Mouse (Mus musculus): ENCODE measurements around the gene Tbccd1. TPM values are rescaled to one million over a fixed set of nuclear protein-coding genes. Genes with fewer than 3 reads are reported as not detected.

Tbccd1 gene
- polyA plus RNA-seq, 1 experiment from 2014 or later = 32.3 TPM

GRCm38 (mm10) chr16:22883441-22883840 is 26.0 kb upstream of the Tbccd1 start:
- WGBS = 85% methylated on average over 5 of the region's 5 CpGs
- no peaks in the 10 kb centered on the region for H3K27me3 ChIP-seq (ENCODE audit: insufficient read depth, poor library complexity, severe bottlenecking)

GRCm38 (mm10) chr16:22881487-22881886 is 24.0 kb upstream of the Tbccd1 start:
- peaks cover 10% of the 10 kb centered on the region for H3K4me1 ChIP-seq (replicated peaks)
- H3K36me3 ChIP-seq = no peaks in the 10 kb centered on the region
- H3K27ac ChIP-seq = no peak overlapping the region
- no peaks in the 10 kb centered on the region for H3K9me3 ChIP-seq
- no peak for DNase-seq (ENCODE audit: low spot score)
- H3K27me3 ChIP-seq (ENCODE audit: insufficient read depth, poor library complexity, severe bottlenecking) = no peaks in the 10 kb centered on the region
- H3K4me3 ChIP-seq = no peak overlapping the region
- WGBS = 73% methylated on average over 4 of the region's 4 CpGs

More at GRCm38 (mm10) chr16:22883441-22883840, 26.0 kb upstream of the Tbccd1 start:
- Histone ChIP-seq H3K36me3 (no peaks in the 10 kb centered on the region), H3K9me3 (no peaks in the 10 kb centered on the region), H3K4me3 (no peak overlapping the region), H3K27ac (no peak overlapping the region), H3K4me1 (replicated peaks) (peaks cover 10% of the 10 kb centered on the region)
- DNase-seq (ENCODE audit: low spot score) = no peak

DNA sequence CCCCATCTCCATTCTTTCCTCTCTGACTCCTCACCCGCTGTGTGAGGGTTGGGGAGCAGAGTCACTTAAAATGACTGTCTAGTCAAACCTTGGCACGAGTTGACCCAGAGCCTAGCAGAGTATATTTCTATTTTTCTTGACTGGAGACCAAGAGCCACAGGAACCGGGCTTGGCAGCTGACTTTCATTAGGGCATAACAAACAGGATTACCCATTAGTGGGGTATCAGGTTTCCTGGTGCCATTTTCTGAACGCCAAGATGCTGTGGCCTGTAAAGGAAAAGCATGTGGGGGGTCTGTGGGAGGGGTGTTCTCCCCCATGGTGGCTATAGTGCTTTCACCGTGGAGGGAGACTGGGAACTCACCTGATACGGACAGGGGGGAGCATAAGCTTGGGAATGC is 23.4 kb upstream of the Tbccd1 start:
- WGBS = 20% methylated on average over 6 of the region's 6 CpGs
- DNase-seq (ENCODE audit: low spot score) = peak; percentile 35
- Histone ChIP-seq H3K27ac (no peak overlapping the region; the same call in 1 of the 2 replicates), H3K4me3 (no peak overlapping the region), H3K36me3 (no peaks in the 10 kb centered on the region), H3K9me3 (no peaks in the 10 kb centered on the region), H3K27me3 (ENCODE audit: insufficient read depth, poor library complexity, severe bottlenecking) (no peaks in the 10 kb centered on the region), H3K4me1 (replicated peaks) (peaks cover 10% of the 10 kb centered on the region)

GRCm38 (mm10) chr16:22879945-22880595 is 22.6 kb upstream of the Tbccd1 start:
- H3K27me3 ChIP-seq (ENCODE audit: insufficient read depth, poor library complexity, severe bottlenecking) = no peaks in the 10 kb centered on the region
- 76% methylated on average over 7 of the region's 7 CpGs for WGBS
- H3K36me3 ChIP-seq = no peaks in the 10 kb centered on the region
- no peaks in the 10 kb centered on the region for H3K9me3 ChIP-seq
- no peak for DNase-seq (ENCODE audit: low spot score)
- H3K4me3 ChIP-seq = no peak overlapping the region
- no peak overlapping the region for H3K27ac ChIP-seq
- peaks cover 10% of the 10 kb centered on the region for H3K4me1 ChIP-seq (replicated peaks)

GRCm38 (mm10) chr16:22878716-22879115 is 21.2 kb upstream of the Tbccd1 start:
- no peak for DNase-seq (ENCODE audit: low spot score)
- Histone ChIP-seq H3K9me3 (no peaks in the 10 kb centered on the region), H3K4me3 (no peak overlapping the region), H3K27ac (no peak overlapping the region), H3K36me3 (peaks cover 3% of the 10 kb centered on the region), H3K4me1 (replicated peaks) (peaks cover 10% of the 10 kb centered on the region), H3K27me3 (ENCODE audit: insufficient read depth, poor library complexity, severe bottlenecking) (no peaks in the 10 kb centered on the region)
- 76% methylated on average over 7 of the region's 7 CpGs for WGBS

- H3K27me3 ChIP-seq (ENCODE audit: insufficient read depth, poor library complexity, severe bottlenecking) = no peaks in the 10 kb centered on the region
- H3K36me3 ChIP-seq = peaks cover 11% of the 10 kb centered on the region
- H3K4me1 ChIP-seq (replicated peaks) = peaks cover 10% of the 10 kb centered on the region
- 85% methylated on average over 11 of the region's 11 CpGs for WGBS
- no peak overlapping the region for H3K27ac ChIP-seq
- DNase-seq (ENCODE audit: low spot score) = no peak
- no peaks in the 10 kb centered on the region for H3K9me3 ChIP-seq
- no peak overlapping the region for H3K4me3 ChIP-seq
These were observed 20.4 kb upstream of the Tbccd1 start for GRCm38 (mm10) chr16:22877660-22878390.

DNA sequence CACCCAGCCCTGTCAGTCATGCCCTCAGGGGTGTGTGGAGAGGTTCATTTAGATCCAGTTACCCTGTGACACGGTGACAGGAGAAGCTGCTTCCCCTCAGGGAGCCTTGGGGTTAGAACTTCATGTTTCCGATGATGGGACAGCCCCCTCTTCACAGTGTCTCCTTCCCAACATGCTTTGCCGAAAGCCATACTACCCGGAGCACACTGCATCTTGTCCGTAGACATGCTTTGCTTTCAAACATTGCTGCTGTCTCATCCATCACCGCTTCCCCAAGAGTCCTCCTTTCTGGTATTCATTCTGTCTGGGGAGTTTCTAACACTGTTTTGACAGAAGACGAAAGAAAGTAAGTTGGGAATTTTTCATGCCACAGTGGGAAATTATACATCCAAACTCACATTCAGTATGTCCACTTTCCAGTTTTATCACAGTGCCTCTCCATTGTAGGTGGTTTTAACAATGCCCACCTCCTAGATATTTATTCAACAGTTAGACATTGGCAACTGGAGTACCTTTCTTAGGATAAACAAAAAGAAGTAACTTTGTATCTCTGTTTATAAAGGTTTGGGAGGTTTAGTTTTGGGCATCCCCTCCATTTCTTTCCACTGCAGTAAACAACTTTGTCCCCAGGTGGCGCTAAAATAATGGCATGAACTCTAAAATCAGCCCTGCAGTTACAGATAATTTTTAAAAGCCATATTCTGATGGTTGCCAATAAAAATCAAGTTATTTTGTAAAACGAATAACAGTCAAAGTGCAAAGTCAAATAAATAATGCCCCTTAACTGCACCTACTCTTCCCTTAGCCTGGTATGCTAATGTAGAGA is 19.0 kb upstream of the Tbccd1 start:
- H3K27me3 ChIP-seq (ENCODE audit: insufficient read depth, poor library complexity, severe bottlenecking) = no peaks in the 10 kb centered on the region
- 48% methylated on average over 9 of the region's 9 CpGs for WGBS
- DNase-seq (ENCODE audit: low spot score) = no peak
- no peak overlapping the region for H3K4me3 ChIP-seq
- peaks cover 10% of the 10 kb centered on the region for H3K4me1 ChIP-seq (replicated peaks)
- peaks cover 25% of the 10 kb centered on the region for H3K36me3 ChIP-seq
- no peaks in the 10 kb centered on the region for H3K9me3 ChIP-seq
- no peak overlapping the region for H3K27ac ChIP-seq

DNA sequence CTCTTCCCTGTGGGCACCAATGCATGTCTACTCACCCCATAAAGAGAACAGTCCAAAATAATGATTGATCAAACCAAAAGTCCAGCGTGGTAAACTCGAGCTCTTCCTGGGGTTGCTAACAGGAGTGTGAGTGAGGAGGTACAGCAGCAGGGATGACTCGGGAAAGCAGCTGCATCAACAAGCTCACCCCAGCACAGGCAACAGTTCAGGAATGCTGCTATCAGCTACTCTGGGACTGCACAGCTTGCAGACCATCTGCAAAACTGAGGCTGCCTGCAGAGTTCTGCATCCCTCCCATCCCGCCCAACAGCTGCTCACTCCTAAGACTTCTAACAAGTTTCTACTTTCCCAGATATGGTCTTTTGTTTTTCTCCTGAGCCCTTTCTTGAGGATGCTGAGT is 15.9 kb upstream of the Tbccd1 start:
- Histone ChIP-seq H3K27ac (no peak overlapping the region), H3K4me1 (replicated peaks) (no peaks in the 10 kb centered on the region), H3K36me3 (peaks cover 56% of the 10 kb centered on the region), H3K9me3 (no peaks in the 10 kb centered on the region), H3K27me3 (ENCODE audit: insufficient read depth, poor library complexity, severe bottlenecking) (no peaks in the 10 kb centered on the region), H3K4me3 (no peak overlapping the region)
- DNase-seq (ENCODE audit: low spot score) = no peak
- 69% methylated on average over 4 of the region's 4 CpGs for WGBS

DNA sequence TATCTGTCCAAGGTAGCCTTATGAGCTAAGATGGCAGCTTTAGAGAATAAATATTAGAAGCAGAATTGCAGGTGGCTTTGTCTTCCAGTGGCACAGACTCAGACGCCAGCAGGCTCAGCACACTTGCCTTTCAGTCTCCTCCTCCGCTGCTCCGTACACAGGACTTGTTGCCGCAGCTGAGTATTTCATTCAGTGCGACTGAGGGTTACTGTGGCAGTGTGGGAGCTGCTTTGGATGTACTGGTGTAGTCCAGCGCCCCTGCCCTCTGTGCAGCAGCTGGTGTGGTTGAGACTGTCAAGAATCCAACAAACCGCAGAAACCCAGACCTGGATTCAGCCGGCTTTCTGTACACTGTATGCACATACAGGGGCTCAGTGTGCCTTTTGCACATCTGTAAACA is 14.9 kb upstream of the Tbccd1 start:
- Histone ChIP-seq H3K27me3 (ENCODE audit: insufficient read depth, poor library complexity, severe bottlenecking) (no peaks in the 10 kb centered on the region), H3K4me1 (replicated peaks) (no peaks in the 10 kb centered on the region), H3K27ac (no peak overlapping the region), H3K4me3 (no peak overlapping the region), H3K9me3 (no peaks in the 10 kb centered on the region), H3K36me3 (peaks cover 66% of the 10 kb centered on the region)
- WGBS = 93% methylated on average over 8 of the region's 8 CpGs
- DNase-seq (ENCODE audit: low spot score) = no peak

DNA sequence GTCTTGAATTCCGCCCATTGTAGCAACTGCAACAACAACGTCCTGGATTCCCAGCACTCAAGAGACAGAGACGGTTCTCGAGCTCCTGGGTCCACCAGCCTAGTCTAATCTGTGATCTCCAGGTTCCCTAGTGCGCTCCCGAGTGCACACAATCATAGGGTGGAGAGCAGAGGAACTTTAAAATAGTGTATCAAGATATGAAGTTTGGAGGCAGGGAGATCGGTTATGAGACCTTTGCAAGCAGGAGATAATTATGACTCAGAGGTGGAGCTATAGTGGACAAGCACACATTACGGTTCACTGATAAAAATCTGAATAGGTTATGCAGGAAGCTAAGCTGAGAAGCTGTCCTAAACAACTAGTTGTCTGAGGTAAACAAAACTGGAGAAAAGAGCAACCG is 696 bp downstream of the Tbccd1 start:
- no peak for DNase-seq (ENCODE audit: low spot score)
- Histone ChIP-seq H3K36me3 (peaks cover 25% of the 10 kb centered on the region), H3K27ac (peak overlapping the region; percentile 86), H3K9me3 (no peaks in the 10 kb centered on the region), H3K27me3 (ENCODE audit: insufficient read depth, poor library complexity, severe bottlenecking) (no peaks in the 10 kb centered on the region), H3K4me3 (peak overlapping the region; percentile 98), H3K4me1 (replicated peaks) (peaks cover 23% of the 10 kb centered on the region)
- 20% methylated on average over 9 of the region's 9 CpGs for WGBS

- H3K36me3 ChIP-seq = peaks cover 18% of the 10 kb centered on the region; the same call in 1 of the 2 replicates
- no peak for DNase-seq (ENCODE audit: low spot score)
- H3K27me3 ChIP-seq (ENCODE audit: insufficient read depth, poor library complexity, severe bottlenecking) = no peaks in the 10 kb centered on the region
- WGBS = 94% methylated on average over 4 of the region's 4 CpGs
- no peak overlapping the region for H3K27ac ChIP-seq
- H3K4me1 ChIP-seq (replicated peaks) = peaks cover 12% of the 10 kb centered on the region
- no peak overlapping the region for H3K4me3 ChIP-seq
- no peaks in the 10 kb centered on the region for H3K9me3 ChIP-seq
These were observed 4.8 kb downstream of the Tbccd1 start for GRCm38 (mm10) chr16:22852709-22853108.

GRCm38 (mm10) chr16:22848331-22848730 is 9.1 kb downstream of the Tbccd1 start:
- H3K27me3 ChIP-seq (ENCODE audit: insufficient read depth, poor library complexity, severe bottlenecking) = no peaks in the 10 kb centered on the region
- no peak for DNase-seq (ENCODE audit: low spot score)
- H3K4me1 ChIP-seq (replicated peaks) = peaks cover 13% of the 10 kb centered on the region
- H3K9me3 ChIP-seq = no peaks in the 10 kb centered on the region
- 83% methylated on average over 1 of the region's 1 CpGs for WGBS
- 0 out of 2 replicates have a peak, but pooled peaks cover 7% of the 10 kb centered on the region for H3K36me3 ChIP-seq
- H3K27ac ChIP-seq = no peak overlapping the region
- no peak overlapping the region for H3K4me3 ChIP-seq

- no peaks in the 10 kb centered on the region for H3K9me3 ChIP-seq
- no peak overlapping the region for H3K27ac ChIP-seq
- H3K27me3 ChIP-seq (ENCODE audit: insufficient read depth, poor library complexity, severe bottlenecking) = no peaks in the 10 kb centered on the region
- H3K4me3 ChIP-seq = no peak overlapping the region
- H3K4me1 ChIP-seq (replicated peaks) = peaks cover 13% of the 10 kb centered on the region
- DNase-seq (ENCODE audit: low spot score) = no peak
- 0 out of 2 replicates have a peak, but pooled peaks cover 4% of the 10 kb centered on the region for H3K36me3 ChIP-seq
- WGBS = 90% methylated on average over 1 of the region's 1 CpGs
These were observed 9.8 kb downstream of the Tbccd1 start for GRCm38 (mm10) chr16:22847686-22848085.
